Mouse (Mus musculus) gastrocnemius, postnatal 14 days (tissue): Measurements from ENCODE around the gene Cdk17. TPM values are rescaled to one million over a fixed set of nuclear protein-coding genes. Genes with fewer than 3 reads are reported as not detected.
A peak's percentile ranks its signal among the peaks of the same experiment; 100 is the strongest.

Experiments
- DNase-seq: peaks from one replicate; pipeline ENCODE4 v3.0.0; 2021; ENCODE audit warnings: mixed read lengths
- intact Hi-C: fragments of 180-260 bp; cut with DNase I; formaldehyde crosslinking; loops from one replicate; pipeline ENCODE4 v1.15.1; 2025; ENCODE audit warnings: low total_unique reads
- long read RNA-seq, 2 experiments: library from polyadenylated mRNA; stranded (forward); transcript quantifications; one replicate each; pipeline ENCODE4 v2.0.0; 2021
- total RNA-seq, 2 experiments: library from RNA; stranded (reverse); gene quantifications; 2 replicates each; pipeline ENCODE4 v1.2.3; 2021

The Cdk17 gene
- total RNA-seq: 10 to 100 TPM in 1 of 2 experiments, 1 to 10 TPM in 1; 9.8 to 11.9 TPM
- long read RNA-seq, experiment 1, transcript Cdk17-201 (17 exons, 3,615 nt): major isoform, 12 of 16 reads
- long read RNA-seq, experiment 1, partial matches to known transcripts: 2 of 16 reads
- long read RNA-seq, experiment 1, other reads (novel, unspliced or antisense): 2 of 16 reads
- long read RNA-seq, experiment 2, transcript Cdk17-201 (17 exons, 3,615 nt): major isoform, 10 of 16 reads
- long read RNA-seq, experiment 2, partial matches to known transcripts: 5 of 16 reads
- long read RNA-seq, experiment 2, other reads (novel, unspliced or antisense): 1 of 16 reads

GRCm38 (mm10) chr10:93160807-93161510, at the start of gene Cdk17:
Gene Cdk17, plus strand, starts transcription at chr10:93160875.
- intact Hi-C loops: loop anchor here (10.0 kb wide), 1 partner anchor 94 kb away; no protein-coding TSS in a partner anchor
- DNase-seq: peak; percentile 72

GRCm38 (mm10) chr10:93111412-93111811, 49.3 kb upstream of the Cdk17 start:
- DNase-seq: no peak
- intact Hi-C loops: no loop called here

GRCm38 (mm10) chr10:93112021-93112420, 48.7 kb upstream of the Cdk17 start:
- DNase-seq: no peak
- intact Hi-C loops: no loop called here

- intact Hi-C loops: no loop called here
- DNase-seq: no peak
Measured at GRCm38 (mm10) chr10:93113968-93114367, 46.7 kb upstream of the Cdk17 start.

GRCm38 (mm10) chr10:93114782-93115181, 45.9 kb upstream of the Cdk17 start:
- DNase-seq: no peak
- intact Hi-C loops: no loop called here

- intact Hi-C loops: no loop called here
- DNase-seq: no peak
Measured at GRCm38 (mm10) chr10:93115743-93116142, 44.9 kb upstream of the Cdk17 start.

- intact Hi-C loops: no loop called here
- DNase-seq: no peak
Measured at GRCm38 (mm10) chr10:93116636-93117035, 44.0 kb upstream of the Cdk17 start.

- no peak for DNase-seq
- intact Hi-C loops: no loop called here
Measured at GRCm38 (mm10) chr10:93119809-93120208, 40.9 kb upstream of the Cdk17 start.

GRCm38 (mm10) chr10:93121262-93121860, 39.3 kb upstream of the Cdk17 start:
- no peak for DNase-seq
- intact Hi-C loops: no loop called here

- DNase-seq: no peak
- intact Hi-C loops: no loop called here
Measured at GRCm38 (mm10) chr10:93122399-93123184, 38.1 kb upstream of the Cdk17 start.

GRCm38 (mm10) chr10:93123310-93123709, 37.4 kb upstream of the Cdk17 start:
- intact Hi-C loops: no loop called here
- DNase-seq: no peak

- intact Hi-C loops: no loop called here
- peak; percentile 44 for DNase-seq
Measured at GRCm38 (mm10) chr10:93123957-93124613, 36.6 kb upstream of the Cdk17 start.

GRCm38 (mm10) chr10:93126025-93126424, 34.6 kb upstream of the Cdk17 start:
- no peak for DNase-seq
- intact Hi-C loops: no loop called here

GRCm38 (mm10) chr10:93128566-93128965, 32.1 kb upstream of the Cdk17 start:
- DNase-seq: no peak
- intact Hi-C loops: no loop called here

- DNase-seq: no peak
- intact Hi-C loops: no loop called here
Measured at GRCm38 (mm10) chr10:93129345-93129744, 31.3 kb upstream of the Cdk17 start.

GRCm38 (mm10) chr10:93129904-93130455, 30.7 kb upstream of the Cdk17 start:
- intact Hi-C loops: no loop called here

GRCm38 (mm10) chr10:93130456-93130940, 30.2 kb upstream of the Cdk17 start:
- intact Hi-C loops: no loop called here
- DNase-seq: no peak

More at GRCm38 (mm10) chr10:93129904-93130455, 30.7 kb upstream of the Cdk17 start:
- DNase-seq: no peak

- intact Hi-C loops: no loop called here
- DNase-seq: no peak
Measured at GRCm38 (mm10) chr10:93131865-93132566, 28.7 kb upstream of the Cdk17 start.
